Mouse (Mus musculus): ENCODE measurements around the gene Dcakd.

Dcakd gene

GRCm38 (mm10) chr11:103006286-103007000, 21.7 kb downstream of the Dcakd start:
- no peak for DNase-seq (ENCODE audit: low read depth, low spot score)

GRCm38 (mm10) chr11:103005254-103005981, 22.7 kb downstream of the Dcakd start:
- DNase-seq (ENCODE audit: low read depth, low spot score) = no peak

GRCm38 (mm10) chr11:103004852-103005251, 23.3 kb downstream of the Dcakd start:
- no peak for DNase-seq (ENCODE audit: low read depth, low spot score)

GRCm38 (mm10) chr11:103003210-103003609, 24.9 kb downstream of the Dcakd start:
- no peak for DNase-seq (ENCODE audit: low read depth, low spot score)

- DNase-seq (ENCODE audit: low read depth, low spot score) = no peak
Observed at GRCm38 (mm10) chr11:103001063-103001462, 27.1 kb downstream of the Dcakd start.

GRCm38 (mm10) chr11:103000111-103000510, 28.0 kb downstream of the Dcakd start:
- DNase-seq (ENCODE audit: low read depth, low spot score) = no peak

GRCm38 (mm10) chr11:102999317-102999970, 28.7 kb downstream of the Dcakd start:
- DNase-seq (ENCODE audit: low read depth, low spot score) = no peak

GRCm38 (mm10) chr11:102998577-102999316, 29.4 kb downstream of the Dcakd start:
- DNase-seq (ENCODE audit: low read depth, low spot score) = no peak

GRCm38 (mm10) chr11:102998254-102998576, 29.9 kb downstream of the Dcakd start:
- no peak for DNase-seq (ENCODE audit: low read depth, low spot score)

GRCm38 (mm10) chr11:102996991-102997770, 31.0 kb downstream of the Dcakd start:
- no peak for DNase-seq (ENCODE audit: low read depth, low spot score)

- no peak for DNase-seq (ENCODE audit: low read depth, low spot score)
Observed at GRCm38 (mm10) chr11:102996385-102996784, 31.7 kb downstream of the Dcakd start.

- DNase-seq (ENCODE audit: low read depth, low spot score) = no peak
Observed at GRCm38 (mm10) chr11:102994952-102995351, 33.2 kb downstream of the Dcakd start.

- DNase-seq (ENCODE audit: low read depth, low spot score) = no peak
Observed at GRCm38 (mm10) chr11:102993420-102994029, 34.6 kb downstream of the Dcakd start.

- peak; percentile 70 for DNase-seq (ENCODE audit: low read depth, low spot score)
Observed at GRCm38 (mm10) chr11:102992940-102993339, 35.2 kb downstream of the Dcakd start.

- DNase-seq (ENCODE audit: low read depth, low spot score) = no peak
Observed at GRCm38 (mm10) chr11:102991681-102992080, 36.5 kb downstream of the Dcakd start.

- no peak for DNase-seq (ENCODE audit: low read depth, low spot score)
Observed at GRCm38 (mm10) chr11:102990152-102990663, 37.9 kb downstream of the Dcakd start.

- DNase-seq (ENCODE audit: low read depth, low spot score) = no peak
Observed at GRCm38 (mm10) chr11:102989641-102990151, 38.4 kb downstream of the Dcakd start.

GRCm38 (mm10) chr11:102985160-102985559, 43.0 kb downstream of the Dcakd start:
- DNase-seq (ENCODE audit: low read depth, low spot score) = no peak

- no peak for DNase-seq (ENCODE audit: low read depth, low spot score)
Observed at GRCm38 (mm10) chr11:102984615-102985014, 43.5 kb downstream of the Dcakd start.

GRCm38 (mm10) chr11:102984086-102984485, 44.0 kb downstream of the Dcakd start:
- no peak for DNase-seq (ENCODE audit: low read depth, low spot score)

Measured in A20 (cell line).